Mouse (Mus musculus): ENCODE data around the gene Pls3.

Pls3 gene

GRCm38 (mm10) chrX:75874332-75875291, at the start of gene Pls3:
Gene Pls3 (minus strand): TSS chrX:75875182.
- DNase-seq (ENCODE audit: low read depth, low spot score): peak; percentile 96

- DNase-seq (ENCODE audit: low read depth, low spot score): no peak
These were observed 20.7 kb upstream of the Pls3 start for GRCm38 (mm10) chrX:75895716-75896115.

GRCm38 (mm10) chrX:75875566-75875965, 584 bp upstream of the Pls3 start:
- no peak for DNase-seq (ENCODE audit: low read depth, low spot score)

GRCm38 (mm10) chrX:75873813-75874212, 1.2 kb downstream of the Pls3 start:
- peak; percentile 28 for DNase-seq (ENCODE audit: low read depth, low spot score)

GRCm38 (mm10) chrX:75873253-75873652, 1.7 kb downstream of the Pls3 start:
- no peak for DNase-seq (ENCODE audit: low read depth, low spot score)

- DNase-seq (ENCODE audit: low read depth, low spot score): no peak
These were observed 3.1 kb downstream of the Pls3 start for GRCm38 (mm10) chrX:75871855-75872254.

- no peak for DNase-seq (ENCODE audit: low read depth, low spot score)
These were observed 13.3 kb downstream of the Pls3 start for GRCm38 (mm10) chrX:75861715-75862114.

DNA sequence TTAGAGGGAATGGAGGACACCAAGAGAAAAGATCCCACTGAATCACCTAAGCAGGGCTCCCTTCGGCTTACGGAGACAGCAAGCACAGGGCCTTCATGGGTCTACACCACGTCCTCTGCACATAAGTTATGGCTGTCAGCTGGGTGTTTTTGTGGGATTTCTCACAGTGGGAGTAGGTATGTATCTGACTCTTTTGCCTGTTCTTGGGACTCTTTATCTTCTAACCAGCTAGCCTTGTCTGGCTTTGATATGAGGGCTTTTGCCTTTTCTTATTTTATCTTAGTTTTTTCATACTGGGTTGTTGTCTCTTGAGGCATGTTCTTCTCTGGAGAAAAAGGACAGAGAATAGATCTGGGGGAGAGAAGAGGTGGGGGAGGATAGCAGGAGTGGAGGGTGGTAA, 20.7 kb downstream of the Pls3 start:
- DNase-seq (ENCODE audit: low read depth, low spot score): no peak

DNA sequence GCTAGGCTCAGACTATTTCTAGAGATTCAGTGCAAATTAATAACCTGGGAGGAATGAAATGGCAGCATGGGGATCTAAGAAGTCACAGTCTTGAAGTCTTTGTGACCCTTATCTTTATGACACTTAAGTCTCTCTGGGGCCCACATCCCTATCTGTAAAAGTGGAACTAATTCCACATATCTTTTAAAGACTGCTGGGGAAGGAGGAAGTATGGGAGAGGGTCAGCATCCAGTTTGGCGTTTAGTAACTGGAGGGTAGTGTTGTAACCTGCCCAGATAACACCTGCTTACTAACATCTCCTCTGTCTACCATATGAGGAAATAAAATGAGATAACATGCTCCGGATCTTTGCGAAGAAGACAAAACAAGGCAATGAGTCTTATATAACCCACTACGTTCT, 30.7 kb downstream of the Pls3 start:
- DNase-seq (ENCODE audit: low read depth, low spot score): peak; percentile 3

DNA sequence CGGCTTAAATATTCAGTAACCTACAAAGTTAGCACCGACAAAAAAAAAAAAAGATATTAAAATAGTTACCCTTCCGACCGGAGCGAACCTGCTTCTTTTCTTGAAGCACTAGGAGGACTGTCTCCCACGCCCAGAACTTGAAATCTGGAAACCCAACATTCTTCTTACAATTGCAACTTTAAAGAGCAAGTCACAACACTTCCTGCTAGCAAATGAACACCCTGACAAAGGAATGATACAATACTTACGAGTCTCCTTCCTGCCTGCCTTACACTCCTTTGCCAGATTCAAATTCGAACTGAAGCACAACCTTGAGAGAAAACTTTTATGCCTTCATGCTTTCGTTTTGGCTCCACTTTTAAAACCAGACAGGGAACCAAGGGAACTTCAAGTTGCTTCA, 32.1 kb downstream of the Pls3 start:
- peak; percentile 12 for DNase-seq (ENCODE audit: low read depth, low spot score)

GRCm38 (mm10) chrX:75842120-75842519, 32.9 kb downstream of the Pls3 start:
- no peak for DNase-seq (ENCODE audit: low read depth, low spot score)

DNA sequence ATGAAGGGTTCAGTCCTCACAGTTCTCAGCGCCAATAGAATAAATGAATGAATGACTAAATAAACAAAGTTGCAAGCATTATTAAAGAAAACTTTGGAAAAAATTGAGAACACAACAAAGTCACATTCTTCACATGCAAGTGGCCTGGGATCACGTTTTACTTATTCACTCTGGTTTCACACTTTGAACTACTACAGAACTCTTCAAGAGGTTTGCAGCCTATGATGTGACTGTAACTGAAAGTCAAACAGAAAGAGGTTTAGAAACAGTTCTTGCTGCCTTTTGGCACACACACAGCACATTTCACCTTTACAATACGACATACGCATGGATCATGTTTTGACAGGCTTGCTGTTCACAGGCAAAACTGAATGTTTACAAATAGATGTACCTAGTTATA, 34.7 kb downstream of the Pls3 start:
- DNase-seq (ENCODE audit: low read depth, low spot score): no peak

DNA sequence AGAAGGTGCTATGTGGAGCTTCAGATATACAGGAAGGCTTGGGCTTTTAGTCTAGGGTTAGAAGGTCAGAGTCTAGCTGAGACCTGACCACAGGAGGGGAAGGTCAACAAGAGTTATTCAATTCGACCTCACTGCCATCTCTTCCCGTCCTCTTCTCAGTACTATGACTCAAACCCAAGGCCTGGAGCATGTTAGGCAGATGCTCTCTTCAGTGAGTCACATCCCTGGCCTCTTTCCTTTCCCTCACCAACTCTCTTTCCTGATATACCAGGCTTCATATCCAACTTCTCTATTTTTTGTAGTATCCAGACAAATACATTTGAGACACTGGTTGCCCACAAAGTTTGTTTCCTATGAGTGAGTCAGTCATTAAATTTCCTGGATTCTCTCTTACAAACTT, 40.1 kb downstream of the Pls3 start:
- no peak for DNase-seq (ENCODE audit: low read depth, low spot score)

DNA sequence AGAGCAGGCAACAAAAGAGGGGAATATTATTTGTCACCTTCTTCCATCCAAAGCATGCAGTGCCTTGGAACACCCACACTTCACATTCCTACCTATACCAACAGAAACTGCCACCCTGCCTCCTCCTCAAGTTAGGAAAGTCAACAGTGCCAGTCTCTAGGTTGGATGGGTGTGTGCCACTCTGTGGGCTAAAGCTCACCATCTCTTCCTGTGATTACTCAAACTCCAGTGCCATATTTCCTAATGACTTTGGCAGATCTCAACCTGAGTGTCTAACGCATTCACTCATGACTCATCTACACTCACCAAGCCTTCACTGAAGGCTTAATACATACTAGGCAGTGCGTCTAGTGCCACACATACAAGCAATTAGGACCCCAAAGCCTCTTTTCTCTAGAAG, 40.7 kb downstream of the Pls3 start:
- DNase-seq (ENCODE audit: low read depth, low spot score): no peak

- no peak for DNase-seq (ENCODE audit: low read depth, low spot score)
These were observed 41.9 kb downstream of the Pls3 start for GRCm38 (mm10) chrX:75833006-75833641.

DNA sequence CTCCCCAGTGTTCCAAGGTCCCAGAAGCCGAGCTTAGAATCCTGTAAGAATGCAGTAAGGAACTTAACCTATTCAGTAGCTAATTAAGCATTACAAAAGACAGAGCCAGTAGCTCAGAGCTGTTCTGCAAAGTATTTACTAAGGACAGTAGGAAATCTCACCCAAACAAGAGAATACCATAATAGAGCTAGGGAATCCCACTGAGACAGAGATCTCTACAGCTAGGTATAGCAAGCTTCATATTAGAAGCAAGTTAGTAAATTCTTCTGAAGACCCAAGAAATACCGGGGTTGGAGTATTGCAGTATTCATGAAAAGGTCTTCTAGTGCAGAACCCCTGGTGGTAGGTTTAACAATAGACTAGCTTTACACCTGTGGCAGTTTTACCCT, 45.1 kb downstream of the Pls3 start:
- DNase-seq (ENCODE audit: low read depth, low spot score): no peak

DNA sequence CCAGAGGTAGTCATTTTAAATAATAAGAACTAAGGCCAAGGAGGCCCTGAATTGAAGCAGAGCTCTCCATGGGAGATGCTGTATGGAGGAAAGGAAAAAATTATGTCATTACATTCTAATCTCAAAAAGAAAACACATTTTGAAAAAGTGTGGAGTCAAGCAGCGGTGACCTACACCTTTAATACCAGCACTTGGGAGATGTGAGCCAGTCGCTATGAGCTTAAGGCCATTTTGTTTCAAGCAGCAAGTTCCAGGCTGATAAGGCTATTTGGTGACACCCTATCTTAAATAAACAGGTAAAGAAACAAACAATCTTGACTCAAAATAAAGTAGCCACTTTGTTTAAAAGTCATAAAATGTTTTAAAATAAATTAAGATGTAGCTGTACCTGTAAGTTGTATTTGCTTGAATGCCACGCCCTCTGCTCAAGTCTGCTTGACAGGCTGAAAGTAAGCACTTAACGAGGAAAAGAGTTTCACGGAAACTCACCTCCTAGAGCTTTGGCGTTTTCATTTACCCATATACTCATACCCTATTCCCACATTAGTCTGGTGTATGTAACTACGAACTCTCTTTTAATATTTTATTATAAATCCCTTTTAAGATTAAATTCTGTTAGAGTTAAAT, 45.6 kb downstream of the Pls3 start:
- no peak for DNase-seq (ENCODE audit: low read depth, low spot score)

GRCm38 (mm10) chrX:75818647-75819271, 56.2 kb downstream of the Pls3 start:
- DNase-seq (ENCODE audit: low read depth, low spot score): peak; percentile 53

DNA sequence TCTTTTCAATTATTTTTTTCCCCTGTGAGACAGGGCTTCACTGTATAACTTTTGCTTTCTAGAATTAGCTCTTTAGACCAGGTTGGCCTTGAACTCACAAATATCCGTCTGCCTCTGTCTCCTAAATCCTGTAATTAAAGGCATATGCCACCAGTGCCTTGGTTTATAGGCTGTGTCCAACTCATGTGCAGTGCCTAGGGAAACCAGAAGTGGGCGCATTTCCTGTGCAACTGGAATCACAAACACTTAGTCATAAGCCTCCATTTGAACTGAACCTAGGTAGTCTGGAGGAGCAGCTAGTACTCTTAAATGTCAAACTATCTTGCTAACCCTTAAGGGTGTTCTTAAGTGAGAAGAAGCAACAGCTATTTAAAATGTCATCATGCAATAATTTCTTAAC, 60.0 kb downstream of the Pls3 start:
- DNase-seq (ENCODE audit: low read depth, low spot score): no peak

DNA sequence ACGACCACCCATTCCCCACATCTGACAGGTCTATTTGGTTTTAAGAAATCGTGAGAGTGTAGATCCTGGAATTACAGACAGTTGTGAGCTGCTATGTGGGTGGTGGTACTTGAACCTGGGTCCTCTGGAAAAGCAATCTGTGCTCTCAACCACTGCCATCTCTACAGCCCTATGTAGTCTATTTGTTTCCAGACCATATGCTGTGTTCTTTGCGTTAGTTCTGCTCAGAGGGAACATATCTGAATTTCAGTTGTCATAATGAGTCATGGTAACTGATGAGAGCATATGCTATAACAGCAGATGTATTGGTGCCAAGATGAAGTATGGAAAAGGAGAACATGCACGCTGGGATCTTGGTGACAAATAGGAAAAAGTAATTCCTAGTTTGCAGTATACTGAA, 60.9 kb downstream of the Pls3 start:
- DNase-seq (ENCODE audit: low read depth, low spot score): peak; percentile 66

DNA sequence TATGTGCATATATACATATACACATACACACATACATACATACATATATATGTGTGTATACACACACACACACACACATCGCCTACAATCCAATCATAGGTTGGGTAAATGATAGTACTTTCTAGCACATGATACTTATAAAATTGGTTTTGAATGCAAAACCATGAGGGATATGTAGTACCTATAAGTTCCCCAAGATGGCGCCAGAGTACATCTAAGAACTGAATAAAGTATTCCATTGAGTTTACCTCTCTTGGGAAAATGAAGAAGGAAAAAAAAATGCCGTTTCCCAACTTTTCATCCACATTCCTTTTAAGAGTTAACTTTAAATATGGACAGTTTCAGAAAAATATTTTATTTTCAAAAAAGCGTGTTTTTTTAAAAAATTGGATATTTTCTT, 78.4 kb downstream of the Pls3 start:
- DNase-seq (ENCODE audit: low read depth, low spot score): peak; percentile 56

- DNase-seq (ENCODE audit: low read depth, low spot score): no peak
These were observed 95.2 kb downstream of the Pls3 start for GRCm38 (mm10) chrX:75779796-75780195.

Measured in brain, adult 2 months (tissue).